Mouse (Mus musculus) kidney, adult 11 months (tissue): ENCODE data around the gene Cd3eap.

ENCODE experiments used
- DNase-seq: peaks from one replicate; pipeline ENCODE4 v3.0.0; 2022

Cd3eap gene

DNA sequence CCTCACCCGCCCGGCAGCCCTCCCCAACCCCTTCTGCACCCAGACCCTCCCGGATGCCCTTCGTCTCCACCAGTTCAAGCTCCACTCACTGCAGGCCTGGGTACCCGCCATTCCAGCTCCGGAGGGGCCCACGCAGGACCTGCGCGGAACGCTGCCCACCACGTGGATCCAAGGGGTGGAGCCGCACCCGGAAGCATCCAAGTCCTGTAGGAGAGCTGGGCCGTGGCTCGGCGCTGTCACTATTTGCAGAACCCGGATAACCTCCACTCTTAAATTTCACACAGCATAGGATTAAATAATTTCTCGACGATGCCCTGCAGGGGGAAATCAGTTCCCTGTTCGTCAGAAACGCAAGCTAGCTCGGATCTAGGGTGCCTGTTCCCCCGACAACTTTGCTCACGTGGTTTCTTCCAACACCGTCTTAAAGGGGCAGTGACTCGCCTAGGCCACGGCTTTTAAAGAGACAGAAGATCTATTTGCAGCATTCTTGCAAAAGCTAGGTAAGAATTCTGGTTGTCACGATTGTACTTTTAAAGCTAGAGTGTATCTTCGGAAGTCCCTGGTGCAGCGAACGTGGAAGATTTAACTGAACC, at the start of gene Cd3eap, which contains the start of gene Ppp1r13l:
Gene Cd3eap, minus strand, starts transcription at position 185 of the 593 bp plus-strand sequence.
Gene Ppp1r13l, plus strand, starts transcription at position 451 of the 593 bp plus-strand sequence.
- DNase-seq: peak; percentile 86

DNA sequence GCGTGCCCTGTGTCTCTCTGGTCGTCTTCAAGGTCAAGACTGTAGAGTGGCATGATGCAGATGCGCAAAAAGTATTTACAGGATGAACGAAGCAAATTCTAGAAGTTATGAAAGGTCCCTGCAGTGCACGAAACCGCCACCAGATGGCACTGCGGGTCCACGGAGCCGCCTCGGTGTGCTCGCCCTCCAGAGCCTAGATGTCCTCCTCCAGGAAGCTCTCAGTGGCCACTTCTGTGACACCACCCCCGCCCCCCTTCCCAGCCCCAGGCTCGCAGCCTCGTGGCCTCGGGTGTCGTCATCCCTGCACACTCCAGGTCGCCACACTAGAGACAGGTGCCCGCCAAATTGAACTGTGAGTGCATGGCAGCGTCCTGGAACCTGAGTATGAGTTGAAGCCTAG, 46.1 kb upstream of the Cd3eap start:
- DNase-seq: peak; percentile 73

DNA sequence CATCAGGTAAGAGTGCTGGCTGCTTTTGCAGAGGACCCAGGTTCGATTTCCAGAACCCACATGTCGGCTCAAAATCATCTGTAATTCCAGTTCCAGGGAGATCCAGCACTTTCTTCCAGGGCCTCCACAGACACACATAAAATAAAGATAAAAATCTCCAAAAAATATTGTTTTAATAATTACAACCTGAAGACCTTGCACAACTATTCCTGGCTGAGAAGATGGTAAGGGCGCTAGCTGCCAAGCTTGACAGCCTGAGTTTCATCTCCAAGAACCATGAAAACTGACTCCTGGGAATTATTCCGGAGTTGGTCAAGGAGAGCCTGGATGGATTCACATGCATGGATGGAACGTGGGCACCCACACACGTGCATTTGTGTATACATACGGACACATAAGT, 45.2 kb upstream of the Cd3eap start, which contains the start of gene Ckm:
Gene Ckm, plus strand, starts transcription at position 301 of the 400 bp plus-strand sequence.
- no peak for DNase-seq

DNA sequence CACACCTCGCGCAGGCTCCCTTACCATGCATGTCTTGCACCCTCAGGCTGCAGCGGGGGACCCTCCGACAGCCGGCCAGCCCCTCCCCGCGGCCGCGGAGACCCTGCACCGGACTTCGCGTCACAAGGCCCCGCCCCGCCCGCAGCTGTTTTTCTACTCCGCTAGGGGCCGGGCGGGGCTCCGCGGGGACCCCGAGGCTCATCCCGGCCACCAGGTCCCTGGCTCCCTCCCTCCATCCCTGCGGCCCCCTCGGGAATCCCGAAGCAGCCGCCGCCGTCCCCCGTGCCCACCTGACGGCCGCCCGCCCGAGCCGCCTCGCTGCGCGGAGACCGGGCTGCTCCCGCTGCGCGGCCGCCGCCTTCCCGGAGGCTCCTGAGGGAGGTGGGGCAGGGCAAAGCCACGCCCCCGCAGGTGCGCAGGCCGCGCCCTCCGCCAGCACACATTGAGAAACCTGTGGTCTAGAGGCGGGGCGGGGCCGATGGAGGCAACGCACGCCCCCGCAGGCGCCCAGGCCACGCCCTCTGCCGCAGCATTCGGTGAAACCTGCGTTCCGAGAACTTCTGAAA, 44.5 kb upstream of the Cd3eap start, which contains the start of gene Klc3:
Gene Klc3, minus strand, starts transcription at position 374 of the 566 bp plus-strand sequence.
- DNase-seq: peak; percentile 86

DNA sequence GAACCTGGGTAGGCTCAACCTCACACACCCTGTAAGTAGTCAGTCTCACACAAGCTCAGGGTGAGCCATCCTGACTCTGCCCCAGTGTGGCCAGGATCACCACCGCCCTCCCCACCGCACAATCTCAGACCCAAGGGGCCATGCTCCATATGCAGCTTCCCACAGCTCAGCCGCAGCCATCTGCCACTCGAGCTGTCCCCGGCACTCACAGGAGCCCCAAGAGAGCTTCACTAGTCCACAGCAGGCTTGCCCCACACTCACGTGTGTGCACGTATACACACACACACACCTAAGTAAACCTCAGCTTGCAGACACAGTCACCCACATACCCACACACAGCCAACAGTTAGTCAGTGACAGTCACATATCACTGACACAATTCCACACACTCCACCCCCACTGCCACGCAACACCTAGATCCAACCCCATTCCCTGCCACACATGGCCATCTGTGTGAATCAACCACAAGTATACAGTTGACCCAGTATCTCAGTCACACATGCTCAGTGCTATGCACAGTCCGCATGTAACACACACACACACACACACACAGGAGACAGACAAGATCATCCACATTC, 43.3 kb upstream of the Cd3eap start:
- DNase-seq: no peak

DNA sequence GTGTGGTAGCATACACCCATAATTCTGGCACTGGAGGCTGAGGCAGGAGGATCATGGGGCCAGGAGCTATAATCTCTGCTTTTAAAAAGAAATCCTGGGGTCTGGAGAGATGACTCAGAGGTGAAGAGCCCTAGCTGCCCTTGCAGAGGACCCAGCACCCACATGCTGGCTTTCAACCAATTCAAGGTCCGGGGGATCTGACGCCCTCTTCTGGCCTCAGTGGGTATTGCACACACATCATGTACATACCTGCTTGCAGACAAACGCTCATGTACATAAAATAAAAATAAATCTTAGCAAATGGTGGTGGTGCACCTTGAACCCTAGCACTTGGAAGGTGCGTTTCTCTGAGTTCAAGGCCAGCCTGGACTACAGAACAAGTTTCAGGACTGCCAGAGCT, 41.7 kb upstream of the Cd3eap start:
- DNase-seq: no peak

DNA sequence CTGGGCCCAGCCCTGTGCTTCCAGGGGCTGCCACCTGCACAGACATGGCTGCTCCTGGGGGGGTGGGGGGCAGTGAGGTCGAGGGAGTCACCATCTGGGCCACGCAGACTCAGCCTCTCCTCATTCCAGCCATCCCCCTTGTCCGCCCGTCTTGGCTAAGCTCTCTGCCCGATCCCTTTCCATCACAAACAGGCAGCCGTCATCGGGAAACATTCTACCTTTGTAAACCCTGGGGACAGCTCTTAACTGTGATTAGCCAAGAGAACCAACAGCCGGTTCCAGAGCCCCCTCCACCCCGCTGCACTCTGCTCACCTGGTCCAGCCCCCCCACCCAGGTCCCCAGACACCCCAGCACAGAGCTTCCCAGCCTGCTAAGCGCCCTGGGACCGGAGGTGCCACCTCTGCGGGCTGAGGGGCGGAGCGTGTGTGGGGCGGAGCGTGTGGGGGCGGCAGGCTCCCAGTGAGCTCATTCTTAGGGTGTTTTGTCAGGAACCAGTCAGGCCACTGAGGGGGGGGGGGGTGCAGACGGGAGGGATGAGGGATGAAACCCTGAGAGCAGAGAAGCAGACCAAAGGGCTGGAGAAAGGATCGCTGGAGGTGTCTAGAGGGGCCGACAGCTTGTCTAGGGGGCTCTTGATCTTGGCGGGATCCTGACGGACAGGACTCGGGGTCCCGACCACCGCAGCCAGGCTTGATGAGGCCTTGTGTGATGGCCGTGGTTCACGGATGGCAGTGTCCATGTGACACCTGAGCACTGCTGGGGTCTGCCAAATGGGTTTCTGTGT, 40.4 kb upstream of the Cd3eap start:
- DNase-seq: peak; percentile 58

DNA sequence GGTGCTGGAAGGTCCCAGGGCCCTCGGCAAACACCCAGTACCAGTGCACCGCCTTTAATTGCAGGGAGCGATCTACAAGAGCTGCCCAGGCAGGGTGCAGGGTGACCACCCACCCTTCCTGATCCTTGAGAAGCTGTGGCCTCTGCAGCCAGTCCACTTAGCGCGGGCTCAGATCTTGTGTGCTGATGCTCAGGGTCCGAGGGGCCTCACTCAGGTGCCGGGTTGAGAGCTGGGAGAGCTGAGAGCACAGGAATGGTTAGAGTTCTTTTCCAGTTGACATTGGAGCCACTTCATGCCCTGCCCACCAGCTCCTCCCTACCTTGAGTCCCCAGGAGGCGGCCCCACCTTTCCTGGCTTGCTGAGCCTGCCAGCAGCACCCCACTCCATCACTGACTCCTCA, 35.2 kb upstream of the Cd3eap start:
- no peak for DNase-seq

DNA sequence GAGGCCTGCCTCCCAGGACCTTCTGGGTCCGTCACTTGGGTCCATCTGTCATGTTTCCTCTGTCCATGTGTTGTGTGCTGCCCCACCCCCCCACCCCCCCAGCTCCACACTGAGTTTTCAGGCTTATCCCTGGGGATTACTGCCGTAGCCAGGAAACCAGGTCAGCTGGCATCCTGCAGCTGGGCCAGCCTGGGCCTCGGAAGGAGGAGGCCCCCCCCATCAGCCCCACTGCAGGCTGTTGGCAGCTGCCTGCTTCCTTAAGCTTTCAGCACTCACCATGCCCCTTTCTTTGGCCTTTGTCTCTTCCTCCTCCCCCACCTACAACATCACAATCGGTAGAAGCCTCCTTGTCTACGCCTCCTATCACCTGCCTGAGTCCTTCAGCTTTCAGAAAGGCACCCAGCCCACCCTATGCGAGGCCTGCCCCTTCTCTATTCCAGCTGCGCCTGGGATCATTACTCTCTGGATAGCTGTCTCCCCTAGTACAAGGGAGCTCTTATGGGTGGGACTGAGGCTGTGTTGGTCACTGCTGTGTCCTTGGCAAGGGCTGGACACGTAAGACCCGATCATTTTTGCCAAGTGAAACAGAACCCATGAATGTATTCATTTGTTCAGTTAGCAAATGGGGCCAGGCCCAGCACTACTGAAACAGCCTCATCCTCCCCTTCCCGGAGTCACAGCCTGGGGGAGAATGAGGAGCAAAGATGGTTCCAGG, 29.6 kb upstream of the Cd3eap start:
- DNase-seq: no peak

DNA sequence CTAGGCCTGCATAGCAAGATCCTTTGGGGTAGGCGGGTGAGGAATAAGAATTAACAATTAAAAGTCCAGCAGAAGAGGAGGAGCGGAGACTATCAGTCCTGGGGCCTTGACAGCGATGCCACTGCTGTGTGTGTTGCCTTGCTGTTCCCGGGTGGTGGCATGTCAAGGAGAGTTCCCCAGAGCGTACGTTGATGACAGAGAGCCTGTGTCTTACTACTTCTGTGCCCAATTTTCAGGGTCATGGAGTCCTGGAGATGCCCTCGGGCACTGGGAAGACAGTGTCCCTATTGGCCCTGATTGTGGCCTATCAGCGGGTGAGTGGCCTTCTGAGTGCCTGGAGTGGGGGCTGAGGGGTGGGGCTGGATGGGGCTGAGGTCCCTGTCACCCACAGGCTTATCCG, 24.4 kb upstream of the Cd3eap start:
- no peak for DNase-seq

DNA sequence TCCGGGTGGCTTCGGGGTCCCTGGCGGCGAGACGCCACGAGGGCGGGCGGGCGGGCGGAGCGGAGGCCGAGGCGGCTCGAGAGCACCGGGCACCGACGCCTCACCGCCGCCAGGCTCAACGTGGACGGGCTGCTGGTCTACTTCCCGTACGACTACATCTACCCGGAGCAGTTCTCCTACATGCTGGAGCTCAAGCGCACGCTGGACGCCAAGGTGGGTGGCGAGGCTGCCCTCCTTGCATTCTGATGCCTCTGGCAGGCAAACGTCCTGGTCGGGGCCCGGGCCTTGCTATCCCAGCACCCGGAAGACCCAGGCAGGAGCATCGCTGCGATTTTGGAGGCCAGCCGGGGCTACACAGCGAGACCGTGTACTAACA, 22.9 kb upstream of the Cd3eap start:
- DNase-seq: no peak

DNA sequence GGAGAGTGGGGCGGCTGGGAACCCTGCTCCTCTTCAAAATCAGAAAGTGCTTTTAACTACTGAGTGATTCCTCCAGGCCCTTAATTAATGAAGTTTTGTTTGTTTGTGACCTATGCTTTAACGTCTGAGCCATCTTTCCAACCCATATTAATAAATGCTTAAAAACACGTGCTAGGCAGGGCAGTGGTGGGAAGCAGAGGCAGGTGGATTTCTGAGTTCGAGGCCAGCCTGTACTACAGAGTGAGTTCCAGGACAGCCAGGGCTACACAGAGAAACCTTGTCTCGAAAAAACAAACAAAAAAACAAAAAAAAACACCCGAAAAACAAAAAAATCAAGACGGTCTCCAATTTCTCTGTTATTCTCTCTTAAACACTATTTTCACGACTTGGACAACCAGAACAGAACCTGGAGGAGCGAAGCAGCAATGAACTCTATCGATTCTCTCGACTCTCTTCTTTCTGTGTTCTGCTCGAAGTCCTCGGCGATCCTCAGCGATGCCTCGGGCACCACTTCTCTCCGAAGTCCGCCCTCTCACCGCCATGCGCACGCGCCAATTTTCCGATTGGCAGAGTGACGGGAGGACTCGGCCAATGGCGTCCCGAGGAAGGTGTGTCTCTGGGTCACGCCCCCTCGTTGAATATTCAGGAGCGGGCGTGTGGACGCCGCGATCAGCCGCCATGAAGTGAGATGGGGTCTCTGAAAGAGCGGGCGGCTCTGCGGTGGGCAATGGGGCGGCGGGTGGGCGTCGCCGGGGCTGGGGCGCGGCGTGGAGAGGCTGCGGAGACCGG, 22.3 kb upstream of the Cd3eap start, which contains the start of gene Ercc2:
Gene Ercc2, plus strand, starts transcription at position 634 of the 789 bp plus-strand sequence.
- peak; percentile 98 for DNase-seq

DNA sequence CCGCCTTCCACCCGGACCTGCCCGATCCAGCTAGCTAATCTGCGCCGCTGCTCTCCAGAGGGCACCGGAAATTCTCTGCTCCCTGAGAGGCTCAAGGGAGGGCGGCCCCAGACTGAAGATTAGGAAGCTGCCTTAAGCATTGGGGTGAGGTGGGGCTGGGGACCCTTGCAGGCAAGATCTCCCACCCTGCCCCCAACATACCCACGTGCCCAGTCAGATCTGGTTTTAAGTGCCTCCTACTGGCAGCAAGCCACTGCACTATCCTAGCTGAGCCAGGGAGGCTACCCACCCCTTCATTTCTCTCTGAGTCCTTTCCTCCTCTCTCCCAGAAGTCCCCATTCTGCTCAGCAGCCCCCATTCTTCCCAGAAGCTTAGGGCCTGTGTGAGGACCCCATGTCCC, 18.8 kb upstream of the Cd3eap start:
- peak; percentile 21 for DNase-seq

DNA sequence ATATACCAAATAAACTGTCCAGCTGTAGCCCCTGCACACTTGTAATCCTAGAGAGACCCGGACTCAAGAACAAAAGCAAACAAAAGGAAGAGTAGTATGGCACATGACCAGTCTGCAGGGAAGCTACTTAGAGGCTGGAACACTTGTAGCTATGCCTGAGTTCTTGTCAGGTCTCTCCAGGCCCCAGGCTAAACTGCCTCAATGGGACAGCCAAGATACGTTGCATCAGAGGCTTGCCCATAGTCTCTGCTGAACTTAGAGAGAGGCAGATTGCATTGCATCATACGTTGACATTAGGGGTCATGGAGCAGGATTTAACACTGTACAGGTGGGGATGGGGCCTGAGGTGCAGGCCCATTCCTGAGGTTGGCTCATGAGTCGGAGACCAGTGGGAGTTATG, 16.7 kb upstream of the Cd3eap start:
- DNase-seq: no peak

DNA sequence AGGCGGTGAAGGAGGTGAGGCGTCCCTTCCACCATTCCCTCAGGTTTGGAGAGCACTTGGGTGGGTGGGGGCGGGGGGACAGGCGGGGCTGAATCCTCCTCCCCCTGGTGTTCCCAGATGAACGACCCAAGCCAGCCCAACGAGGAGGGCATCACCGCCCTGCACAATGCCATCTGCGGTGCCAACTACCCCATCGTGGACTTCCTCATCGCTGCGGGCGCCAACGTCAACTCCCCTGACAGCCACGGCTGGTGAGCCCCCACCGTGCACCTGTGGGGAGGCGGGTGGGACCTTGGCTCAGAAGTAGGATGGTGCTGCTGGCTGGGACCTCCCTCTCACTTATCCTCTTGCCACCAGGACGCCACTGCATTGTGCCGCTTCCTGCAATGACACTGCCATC, 16.1 kb upstream of the Cd3eap start:
- DNase-seq: no peak

DNA sequence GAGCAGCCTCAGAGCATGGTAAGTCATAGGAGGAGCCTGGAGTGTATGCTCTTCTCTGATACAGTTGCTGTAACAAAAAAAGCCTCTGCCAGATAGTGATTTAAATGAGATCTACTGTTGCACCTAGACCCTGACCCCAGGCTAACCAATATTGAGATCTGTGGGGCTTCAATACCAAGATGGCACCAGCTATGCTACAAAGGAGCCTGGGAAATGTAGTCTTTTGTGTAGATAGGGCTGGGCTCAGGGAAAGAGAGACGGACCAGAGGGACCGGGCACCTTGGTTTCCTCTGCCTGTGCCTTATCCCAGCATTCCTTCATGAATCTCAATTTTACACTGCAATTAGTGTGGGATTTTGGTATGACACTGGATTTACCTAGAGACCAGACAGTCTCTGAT, 14.1 kb upstream of the Cd3eap start:
- DNase-seq: no peak

DNA sequence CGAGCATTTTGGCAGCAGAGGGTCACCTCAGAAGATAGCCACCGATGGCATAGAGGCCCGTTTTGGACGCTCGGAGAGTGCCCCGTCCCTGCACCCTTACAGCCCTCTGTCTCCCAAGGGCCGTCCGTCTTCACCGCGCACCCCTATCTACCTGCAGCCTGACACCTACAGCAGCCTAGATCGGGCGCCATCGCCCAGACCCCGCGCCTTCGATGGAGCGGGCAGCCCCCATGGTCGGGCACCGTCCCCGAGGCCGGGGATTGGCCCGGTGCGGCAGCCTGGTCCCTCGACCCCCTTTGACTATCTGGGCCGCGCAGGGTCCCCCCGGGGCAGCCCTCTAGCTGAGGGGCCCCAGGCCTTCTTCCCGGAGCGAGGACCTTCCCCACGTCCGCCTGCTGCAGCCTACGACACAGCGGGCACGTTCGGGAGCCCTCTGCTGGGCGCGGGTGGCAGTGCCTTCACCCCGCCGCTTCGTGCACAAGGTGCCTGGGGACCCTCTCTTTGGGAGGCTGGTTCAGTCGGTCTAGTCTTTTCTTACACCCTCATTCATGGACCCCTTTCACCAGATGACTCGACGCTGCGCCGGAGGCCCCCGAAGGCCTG, 10.6 kb upstream of the Cd3eap start:
- peak; percentile 31 for DNase-seq

DNA sequence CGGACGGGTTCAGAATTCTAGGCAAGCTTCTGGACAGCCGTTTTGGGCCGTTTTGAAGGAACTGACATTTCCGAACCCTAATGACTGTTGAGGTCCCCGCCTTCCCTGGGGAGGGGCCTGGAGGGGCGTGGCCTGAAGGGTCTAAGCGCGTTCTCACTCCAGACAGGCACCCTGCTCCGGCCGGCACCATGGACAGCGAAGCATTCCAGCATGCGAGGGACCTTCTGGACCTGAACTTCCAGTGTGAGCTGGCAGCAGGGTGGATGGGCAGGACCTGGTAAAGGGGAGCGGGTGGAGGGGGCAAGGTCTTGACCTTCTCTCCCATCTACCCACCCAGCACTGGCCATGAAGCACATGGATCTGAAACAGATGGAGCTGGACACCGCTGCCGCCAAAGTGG, 9.1 kb upstream of the Cd3eap start:
- peak; percentile 39 for DNase-seq

DNA sequence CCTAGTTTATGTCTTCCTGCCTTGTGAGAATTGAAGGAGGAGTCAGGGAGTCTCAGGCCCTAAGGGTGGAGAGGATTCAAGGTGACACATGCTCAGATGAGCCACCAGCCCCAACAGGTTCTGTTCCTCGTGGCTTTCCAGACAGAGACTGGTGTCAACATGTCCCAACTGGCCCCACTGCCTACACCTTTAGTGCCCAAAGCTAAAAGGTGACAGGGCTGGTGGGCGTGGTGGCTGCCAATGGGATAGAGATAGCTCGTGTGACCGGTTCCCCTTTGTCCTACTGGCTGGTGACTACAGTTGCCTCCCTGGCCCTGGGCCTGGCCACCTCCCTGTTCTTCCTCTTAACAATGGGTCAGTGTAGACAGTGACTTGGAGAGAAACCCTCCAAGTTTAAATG, 6.1 kb upstream of the Cd3eap start:
- DNase-seq: no peak

DNA sequence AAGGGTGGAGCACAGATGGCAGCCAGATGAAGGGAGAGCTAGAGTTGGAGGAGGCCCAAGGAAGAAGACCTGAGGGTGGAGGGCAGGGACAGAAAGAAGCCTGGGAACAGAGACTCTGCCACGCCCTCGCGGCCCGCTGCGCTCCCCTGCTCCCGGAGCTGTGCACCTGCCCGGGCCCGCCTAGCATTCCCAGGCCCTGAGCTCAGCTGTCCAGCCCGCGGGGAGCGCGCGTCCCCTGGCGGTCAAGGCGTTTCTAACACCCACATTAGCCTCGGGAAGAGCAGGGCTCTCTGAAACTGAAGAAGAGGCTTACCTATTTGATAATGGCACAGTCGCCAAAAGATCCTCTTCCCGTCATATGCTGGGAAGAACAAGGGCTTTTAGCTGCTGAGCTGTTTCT, 4.6 kb upstream of the Cd3eap start:
- peak; percentile 79 for DNase-seq

DNA sequence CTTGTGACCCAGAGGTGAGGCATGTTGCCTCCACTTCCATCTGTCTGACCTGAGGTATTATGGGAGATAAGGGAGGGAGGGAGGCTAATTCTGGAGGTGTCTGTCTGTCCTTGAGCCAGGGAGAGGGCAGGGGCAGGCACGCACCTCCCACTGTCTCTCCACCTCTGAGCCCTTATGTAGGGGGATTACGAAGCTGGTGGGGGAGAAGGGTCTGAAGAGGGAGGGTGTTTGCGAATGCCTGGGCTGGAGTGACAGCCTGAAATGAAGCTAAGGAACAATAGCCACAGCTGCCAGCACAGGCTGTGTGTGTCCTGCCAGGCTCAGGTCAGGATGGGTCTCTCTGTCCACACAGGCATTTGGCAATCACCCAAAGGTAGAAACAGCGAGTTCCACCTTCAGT, 3.0 kb upstream of the Cd3eap start:
- DNase-seq: peak; percentile 22

DNA sequence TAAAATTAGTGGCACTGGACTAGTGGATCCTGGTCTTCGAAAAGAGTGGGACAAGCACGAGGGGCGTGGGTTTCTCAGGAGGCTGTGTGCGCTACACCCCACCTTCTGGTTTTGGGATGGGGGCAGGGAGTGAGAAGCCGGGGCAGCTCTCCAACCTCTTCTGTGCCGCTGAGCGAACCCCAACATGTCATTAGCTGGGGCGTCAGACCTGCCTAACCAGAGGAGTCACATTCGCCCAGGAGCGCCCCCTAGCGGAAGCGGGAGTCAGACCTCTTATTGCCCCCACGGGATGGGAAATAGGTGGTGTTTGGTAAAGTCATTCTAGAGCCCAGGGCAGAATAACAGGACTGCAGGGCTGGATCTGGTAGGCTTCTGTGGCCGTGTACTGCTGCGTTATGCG, 2.4 kb upstream of the Cd3eap start:
- peak; percentile 70 for DNase-seq
